In the genomic region with DNA sequence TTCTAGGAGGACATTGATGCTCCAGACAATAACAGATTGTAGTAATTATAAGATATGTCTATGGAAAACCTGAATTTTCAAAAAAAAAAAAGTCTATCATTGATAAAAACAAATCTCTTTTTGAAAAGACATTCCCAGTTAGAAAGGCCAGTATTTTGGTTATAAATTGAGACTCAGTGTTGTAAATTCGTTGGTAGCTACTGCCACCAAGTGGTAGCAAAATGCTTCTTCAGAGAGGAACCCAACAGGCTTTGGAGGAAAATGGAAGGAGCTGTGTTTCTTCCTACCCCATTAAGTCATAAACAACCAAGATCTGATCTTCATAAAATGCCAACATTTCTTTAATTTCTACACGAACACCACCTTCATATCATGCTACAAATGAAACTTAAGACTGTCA, we compare ENCODE assay signal across 9 mouse cellular contexts. TPM values are rescaled to one million over a fixed set of nuclear protein-coding genes. Genes with fewer than 3 reads are reported as not detected.
DNase-seq lines count a peak whose midpoint lies in the region; ATAC-seq and TF ChIP-seq lines count a peak whose summit lies in the region.
"Had no signal": no experiment of that assay in that cellular context is flagged by ENCODE, and none has a peak within 500 bp of the region (broad histone marks: within the 10 kb centered on the region; RNA-seq: fewer than 3 reads in every experiment).

No protein-coding gene starts in this region.

- no peaks in the 10 kb centered on the region for H3K4me1 ChIP-seq in liver, adult 2 months (ENCODE audit: control insufficient read depth, insufficient read depth, low read length)
- no peaks in the 10 kb centered on the region for H3K4me1 ChIP-seq in liver, embryonic 12.5 days

- TF ChIP-seq POLR2A in liver, adult 2 months (IDR thresholded peaks at IDR 0.05; ENCODE audit: extremely low read depth, insufficient read depth, low read length), result no peak

- TF ChIP-seq CTCF in liver, adult 2 months (IDR thresholded peaks at IDR 0.05; ENCODE audit: low read depth, low read length), result peak; percentile 35

- no peak overlapping the region for H3K4me2 ChIP-seq in liver, embryonic 12.5 days

- no peaks in the 10 kb centered on the region for H3K36me3 ChIP-seq in liver, adult 2 months (ENCODE audit: control insufficient read depth, insufficient read depth, low read length)
- no peaks in the 10 kb centered on the region for H3K36me3 ChIP-seq in liver, embryonic 12.5 days

- no peak overlapping the region for H3K27ac ChIP-seq in liver, adult 2 months (replicated peaks; ENCODE audit: insufficient read depth, low read depth, low read length)
- no peak overlapping the region for H3K27ac ChIP-seq in liver, embryonic 12.5 days

- peak; percentile 31 for DNase-seq in liver, adult 2 months (ENCODE audit: extremely low read depth, low read depth, low spot score)
- peak; percentile 51 for DNase-seq in ES-CJ7 (ENCODE audit: low read depth, low spot score)
- peak; percentile 58 for DNase-seq in adipocyte (ENCODE audit: low spot score)
- peak; percentile 60 for DNase-seq in forelimb bud, embryonic 11.5 days (ENCODE audit: low read depth, low spot score)
- peak; percentile 47 to 56 for DNase-seq in left cerebral cortex, adult 18-20 months (ENCODE audit: low spot score in 2 of 2)
- DNase-seq in retina, postnatal 1 day, result peak; percentile 67
- DNase-seq in urinary bladder, adult 18-20 months (ENCODE audit: low spot score in 2 of 2), result no peak

- H3K27me3 ChIP-seq in liver, adult 2 months (ENCODE audit: control insufficient read depth, insufficient read depth, low read length), result no peaks in the 10 kb centered on the region
- no peaks in the 10 kb centered on the region for H3K27me3 ChIP-seq in liver, embryonic 12.5 days (replicated peaks)

- no peaks in the 10 kb centered on the region for H3K79me2 ChIP-seq in liver, adult 2 months (ENCODE audit: control insufficient read depth, insufficient read depth, low read length)

- no peaks in the 10 kb centered on the region for H3K9me3 ChIP-seq in liver, embryonic 12.5 days (replicated peaks)

- no peak overlapping the region for H3K4me3 ChIP-seq in liver, adult 2 months (ENCODE audit: insufficient read depth, low read depth, low read length)
- H3K4me3 ChIP-seq in liver, embryonic 12.5 days, result no peak overlapping the region

- H3K9ac ChIP-seq in liver, adult 2 months (ENCODE audit: low read depth, low read length), result no peak overlapping the region
- H3K9ac ChIP-seq in liver, embryonic 12.5 days, result no peak overlapping the region

- WGBS in liver, adult 2 months, result 0% methylated on average over 2 of the region's 2 CpGs
- 0% methylated on average over 2 of the region's 2 CpGs for WGBS in liver, embryonic 12.5 days (ENCODE audit: insufficient replicate concordance)

- no peak for ATAC-seq in liver, embryonic 12.5 days

RNA-seq across cellular contexts. Expression of gene Tmem196, which starts 36.1 kb away (rescaled TPM):
- total RNA-seq in liver, adult 2 months (2014; rRNA removed), result not detected in 2 replicates
- polyA plus RNA-seq in liver, adult 2 months (2012; rRNA removed), result not detected in 2 replicates
- polyA plus RNA-seq in liver, embryonic 12.5 days (2016; fragmentation: Nextera tagmentation; extraction: Ambion mirVana), result 0.05 TPM in 1 of 2 replicates, not detected in the other
- total RNA-seq in left cerebral cortex, adult 18-20 months (2021), result 10 to 100 TPM; 26.5 to 33.5 TPM
- polyA plus RNA-seq: testis, adult 2 months had no signal

Comparison
In these comparisons a context has a peak if more than half of its experiments do, and no peak if none do; other contexts are left out.
1. DNase-seq: peak in liver, adult 2 months (single experiment), ES-CJ7 (single experiment), adipocyte (single experiment), forelimb bud, embryonic 11.5 days (single experiment), left cerebral cortex, adult 18-20 months (2 of 2) and retina, postnatal 1 day (single experiment); none in urinary bladder, adult 18-20 months (0 of 2).
2. RNA of gene Tmem196, which starts 36.1 kb away (total RNA-seq): 26.5 to 33.5 TPM in left cerebral cortex, adult 18-20 months; not detected in liver, adult 2 months; every median in the first group is over 10 times any median in the second.